Mouse (Mus musculus) liver, adult 2 months (tissue): ENCODE data around the gene Slc30a9.

Source experiments
- CTCF ChIP-seq: fragments of 200-500 bp; IDR thresholded peaks from 2 replicates; pipeline ENCODE4 v1.5.1; 2011; ENCODE audit warnings: low read depth, low read length, control low read depth
- POLR2A ChIP-seq: fragments of 200-500 bp; IDR thresholded peaks from 2 replicates; pipeline ENCODE4 v1.6.1; 2011; ENCODE audit warnings: low read length, control low read depth; ENCODE audit not compliant: insufficient read depth; ENCODE audit errors: extremely low read depth

DNA sequence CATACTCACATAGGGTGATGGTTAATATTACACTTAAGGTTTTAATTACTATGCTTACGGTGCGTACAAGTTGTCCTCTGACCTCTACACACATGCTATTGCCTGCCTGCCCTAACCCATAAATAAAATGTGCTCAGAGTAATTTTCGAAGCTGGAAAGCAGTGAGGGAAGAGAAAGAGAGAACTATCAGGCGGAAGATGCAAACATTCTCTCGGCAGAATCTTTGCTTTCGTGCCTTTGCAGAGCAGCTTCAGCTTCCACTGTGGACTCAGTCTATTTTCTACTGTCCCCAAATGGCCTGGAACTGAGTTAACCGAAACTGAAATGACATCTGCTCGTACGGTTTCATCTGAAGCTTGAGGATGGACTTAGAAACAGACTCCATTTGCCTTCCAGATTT lies 48.3 kb upstream of the Slc30a9 start:
- TF ChIP-seq POLR2A (no peak), CTCF (no peak)
